Mouse (Mus musculus): Measurements from ENCODE around the gene Cped1. TPM values are rescaled to one million over a fixed set of nuclear protein-coding genes. Genes with fewer than 3 reads are reported as not detected.

Cped1 gene
- polyA plus RNA-seq, 1 experiment = 1.8 TPM

- Histone ChIP-seq H3K4me3 (ENCODE audit: control insufficient read depth, low read depth, low read length) (no peak overlapping the region), H3K27me3 (ENCODE audit: control insufficient read depth, insufficient read depth, low read length) (no peaks in the 10 kb centered on the region), H3K27ac (ENCODE audit: control insufficient read depth, insufficient read depth, low read depth, low read length) (no peak overlapping the region), H3K36me3 (ENCODE audit: control insufficient read depth, insufficient read depth, low read length) (no peaks in the 10 kb centered on the region), H3K4me1 (ENCODE audit: control insufficient read depth, insufficient read depth, low read length) (no peaks in the 10 kb centered on the region)
- TF ChIP-seq POLR2A (IDR thresholded peaks at IDR 0.05; ENCODE audit: control insufficient read depth, low read depth, low read length) (no peak), CTCF (IDR thresholded peaks at IDR 0.05; ENCODE audit: control insufficient read depth, insufficient read depth, insufficient replicate concordance, low read depth, low read length) (no peak)
Measured at GRCm38 (mm10) chr6:22213813-22214212, 228.1 kb downstream of the Cped1 start.

- Histone ChIP-seq H3K36me3 (ENCODE audit: control insufficient read depth, insufficient read depth, low read length) (no peaks in the 10 kb centered on the region), H3K4me1 (ENCODE audit: control insufficient read depth, insufficient read depth, low read length) (no peaks in the 10 kb centered on the region), H3K27me3 (ENCODE audit: control insufficient read depth, insufficient read depth, low read length) (no peaks in the 10 kb centered on the region), H3K4me3 (ENCODE audit: control insufficient read depth, low read depth, low read length) (no peak overlapping the region), H3K27ac (ENCODE audit: control insufficient read depth, insufficient read depth, low read depth, low read length) (no peak overlapping the region)
- no peak for TF ChIP-seq POLR2A (IDR thresholded peaks at IDR 0.05; ENCODE audit: control insufficient read depth, low read depth, low read length)
Measured at GRCm38 (mm10) chr6:22214665-22215064, 228.9 kb downstream of the Cped1 start.

- Histone ChIP-seq H3K4me3 (ENCODE audit: control insufficient read depth, low read depth, low read length) (no peak overlapping the region), H3K27me3 (ENCODE audit: control insufficient read depth, insufficient read depth, low read length) (no peaks in the 10 kb centered on the region), H3K27ac (ENCODE audit: control insufficient read depth, insufficient read depth, low read depth, low read length) (no peak overlapping the region), H3K4me1 (ENCODE audit: control insufficient read depth, insufficient read depth, low read length) (no peaks in the 10 kb centered on the region), H3K36me3 (ENCODE audit: control insufficient read depth, insufficient read depth, low read length) (no peaks in the 10 kb centered on the region)
- TF ChIP-seq CTCF (IDR thresholded peaks at IDR 0.05; ENCODE audit: control insufficient read depth, insufficient read depth, insufficient replicate concordance, low read depth, low read length) = no peak
Measured at GRCm38 (mm10) chr6:22216276-22216973, 230.7 kb downstream of the Cped1 start.

GRCm38 (mm10) chr6:22221134-22221533 lies 235.4 kb downstream of the Cped1 start:
- H3K36me3 ChIP-seq (ENCODE audit: control insufficient read depth, insufficient read depth, low read length) = no peaks in the 10 kb centered on the region

GRCm38 (mm10) chr6:22222087-22222486 lies 236.4 kb downstream of the Cped1 start:
- Histone ChIP-seq H3K4me3 (ENCODE audit: control insufficient read depth, low read depth, low read length) (no peak overlapping the region), H3K36me3 (ENCODE audit: control insufficient read depth, insufficient read depth, low read length) (no peaks in the 10 kb centered on the region), H3K27me3 (ENCODE audit: control insufficient read depth, insufficient read depth, low read length) (no peaks in the 10 kb centered on the region), H3K27ac (ENCODE audit: control insufficient read depth, insufficient read depth, low read depth, low read length) (no peak overlapping the region), H3K4me1 (ENCODE audit: control insufficient read depth, insufficient read depth, low read length) (no peaks in the 10 kb centered on the region)
- no peak for TF ChIP-seq CTCF (IDR thresholded peaks at IDR 0.05; ENCODE audit: control insufficient read depth, insufficient read depth, insufficient replicate concordance, low read depth, low read length)
- no peak for TF ChIP-seq POLR2A (IDR thresholded peaks at IDR 0.05; ENCODE audit: control insufficient read depth, low read depth, low read length)

More at GRCm38 (mm10) chr6:22221134-22221533, 235.4 kb downstream of the Cped1 start:
- Histone ChIP-seq H3K4me3 (ENCODE audit: control insufficient read depth, low read depth, low read length) (no peak overlapping the region), H3K27me3 (ENCODE audit: control insufficient read depth, insufficient read depth, low read length) (no peaks in the 10 kb centered on the region), H3K27ac (ENCODE audit: control insufficient read depth, insufficient read depth, low read depth, low read length) (no peak overlapping the region), H3K4me1 (ENCODE audit: control insufficient read depth, insufficient read depth, low read length) (no peaks in the 10 kb centered on the region)
- TF ChIP-seq CTCF (IDR thresholded peaks at IDR 0.05; ENCODE audit: control insufficient read depth, insufficient read depth, insufficient replicate concordance, low read depth, low read length) = no peak
- TF ChIP-seq POLR2A (IDR thresholded peaks at IDR 0.05; ENCODE audit: control insufficient read depth, low read depth, low read length) = no peak

- Histone ChIP-seq H3K4me1 (ENCODE audit: control insufficient read depth, insufficient read depth, low read length) (no peaks in the 10 kb centered on the region), H3K27ac (ENCODE audit: control insufficient read depth, insufficient read depth, low read depth, low read length) (no peak overlapping the region), H3K4me3 (ENCODE audit: control insufficient read depth, low read depth, low read length) (no peak overlapping the region), H3K36me3 (ENCODE audit: control insufficient read depth, insufficient read depth, low read length) (no peaks in the 10 kb centered on the region), H3K27me3 (ENCODE audit: control insufficient read depth, insufficient read depth, low read length) (no peaks in the 10 kb centered on the region)
- no peak for TF ChIP-seq CTCF (IDR thresholded peaks at IDR 0.05; ENCODE audit: control insufficient read depth, insufficient read depth, insufficient replicate concordance, low read depth, low read length)
Measured at GRCm38 (mm10) chr6:22222947-22223346, 237.2 kb downstream of the Cped1 start.

- Histone ChIP-seq H3K4me1 (ENCODE audit: control insufficient read depth, insufficient read depth, low read length) (no peaks in the 10 kb centered on the region), H3K4me3 (ENCODE audit: control insufficient read depth, low read depth, low read length) (no peak overlapping the region), H3K36me3 (ENCODE audit: control insufficient read depth, insufficient read depth, low read length) (no peaks in the 10 kb centered on the region), H3K27me3 (ENCODE audit: control insufficient read depth, insufficient read depth, low read length) (no peaks in the 10 kb centered on the region), H3K27ac (ENCODE audit: control insufficient read depth, insufficient read depth, low read depth, low read length) (no peak overlapping the region)
- TF ChIP-seq POLR2A (IDR thresholded peaks at IDR 0.05; ENCODE audit: control insufficient read depth, low read depth, low read length) (no peak), CTCF (IDR thresholded peaks at IDR 0.05; ENCODE audit: control insufficient read depth, insufficient read depth, insufficient replicate concordance, low read depth, low read length) (no peak)
Measured at GRCm38 (mm10) chr6:22224351-22224750, 238.6 kb downstream of the Cped1 start.

GRCm38 (mm10) chr6:22231244-22231643 lies 245.5 kb downstream of the Cped1 start:
- Histone ChIP-seq H3K4me3 (ENCODE audit: control insufficient read depth, low read depth, low read length) (no peak overlapping the region), H3K4me1 (ENCODE audit: control insufficient read depth, insufficient read depth, low read length) (no peaks in the 10 kb centered on the region), H3K27me3 (ENCODE audit: control insufficient read depth, insufficient read depth, low read length) (no peaks in the 10 kb centered on the region), H3K27ac (ENCODE audit: control insufficient read depth, insufficient read depth, low read depth, low read length) (no peak overlapping the region), H3K36me3 (ENCODE audit: control insufficient read depth, insufficient read depth, low read length) (no peaks in the 10 kb centered on the region)
- TF ChIP-seq POLR2A (IDR thresholded peaks at IDR 0.05; ENCODE audit: control insufficient read depth, low read depth, low read length) (no peak), CTCF (IDR thresholded peaks at IDR 0.05; ENCODE audit: control insufficient read depth, insufficient read depth, insufficient replicate concordance, low read depth, low read length) (no peak)
